11 mouse cellular contexts compared by ENCODE assay signal in genomic region chr9:86647931-86648550, GRCm38 (mm10). TPM values are rescaled to one million over a fixed set of nuclear protein-coding genes. Genes with fewer than 3 reads are reported as not detected.
A peak's percentile ranks its signal among the peaks of the same experiment; 100 is the strongest.
DNase-seq lines count a peak whose midpoint lies in the region; ATAC-seq and TF ChIP-seq lines count a peak whose summit lies in the region.
"Had no signal": no experiment of that assay in that cellular context is flagged by ENCODE, and none has a peak within 500 bp of the region (broad histone marks: within the 10 kb centered on the region; RNA-seq: fewer than 3 reads in every experiment).

No protein-coding gene starts in this region.

- no peaks in the 10 kb centered on the region for H3K27me3 ChIP-seq in kidney, embryonic 16.5 days (ENCODE audit: insufficient read depth, low read length)
- no peaks in the 10 kb centered on the region for H3K27me3 ChIP-seq in intestine, postnatal 0 days (replicated peaks; ENCODE audit: control insufficient read depth, insufficient read depth, low read length)
- H3K27me3 ChIP-seq in lung, postnatal 0 days (replicated peaks; ENCODE audit: insufficient read depth, low read length): no peaks in the 10 kb centered on the region
- H3K27me3 ChIP-seq: CH12.LX; forebrain, embryonic 13.5 days had no signal

- no peaks in the 10 kb centered on the region for H3K36me3 ChIP-seq in kidney, embryonic 16.5 days (ENCODE audit: insufficient read depth, low read length)
- no peaks in the 10 kb centered on the region for H3K36me3 ChIP-seq in intestine, postnatal 0 days (ENCODE audit: control insufficient read depth, insufficient read depth)
- H3K36me3 ChIP-seq in lung, postnatal 0 days (ENCODE audit: insufficient read depth, low read length): no peaks in the 10 kb centered on the region

- no peak overlapping the region for H3K4me3 ChIP-seq in kidney, embryonic 16.5 days (ENCODE audit: low read length)
- H3K4me3 ChIP-seq in intestine, postnatal 0 days (ENCODE audit: low read depth, low read length): no peak overlapping the region
- H3K4me3 ChIP-seq in lung, postnatal 0 days (ENCODE audit: low read depth, low read length): no peak overlapping the region
- H3K4me3 ChIP-seq: forebrain, embryonic 13.5 days had no signal

- no peak overlapping the region for H3K9ac ChIP-seq in kidney, embryonic 16.5 days (replicated peaks; ENCODE audit: low read length)
- H3K9ac ChIP-seq in intestine, postnatal 0 days (ENCODE audit: low read depth, low read length): no peak overlapping the region
- H3K9ac ChIP-seq in lung, postnatal 0 days (replicated peaks; ENCODE audit: low read depth): no peak overlapping the region
- H3K9ac ChIP-seq: forebrain, embryonic 13.5 days had no signal

- WGBS in kidney, embryonic 16.5 days: 66% methylated on average over 7 of the region's 7 CpGs
- WGBS in intestine, postnatal 0 days: 23% methylated on average over 7 of the region's 7 CpGs
- 19% methylated on average over 7 of the region's 7 CpGs for WGBS in lung, postnatal 0 days

- TF ChIP-seq CTCF in intestine, postnatal 0 days (IDR thresholded peaks at IDR 0.05; ENCODE audit: low read depth): no peak
- TF ChIP-seq CTCF in lung, postnatal 0 days (IDR thresholded peaks at IDR 0.05): no peak

- H3K4me1 ChIP-seq in kidney, embryonic 16.5 days (ENCODE audit: insufficient read depth, low read length): no peaks in the 10 kb centered on the region
- 0 out of 2 replicates have a peak, but pooled peaks cover 2% of the 10 kb centered on the region for H3K4me1 ChIP-seq in intestine, postnatal 0 days (replicated peaks; ENCODE audit: control insufficient read depth, insufficient read depth, low read length)
- peaks cover 4% of the 10 kb centered on the region; the same call in 1 of the 2 replicates for H3K4me1 ChIP-seq in lung, postnatal 0 days (ENCODE audit: insufficient read depth, low read depth, low read length)
- H3K4me1 ChIP-seq: forebrain, embryonic 13.5 days had no signal

- H3K4me2 ChIP-seq in kidney, embryonic 16.5 days (replicated peaks; ENCODE audit: low read depth, low read length): no peak overlapping the region
- H3K4me2 ChIP-seq in intestine, postnatal 0 days (replicated peaks; ENCODE audit: low read depth): peak overlapping the region; percentile 30
- no peak overlapping the region for H3K4me2 ChIP-seq in lung, postnatal 0 days (replicated peaks; ENCODE audit: low read depth, low read length)
- H3K4me2 ChIP-seq: forebrain, embryonic 13.5 days had no signal

- DNase-seq in kidney, adult 11 months: peak; percentile 50
- peak; percentile 10 for DNase-seq in ZHBTc4 (ENCODE audit: low read depth, low spot score)
- peak; percentile 51 for DNase-seq in lung, postnatal 0 days (ENCODE audit: low spot score)
- no peak for DNase-seq in T-cell, adult 2 months (ENCODE audit: low spot score)
- no peak for DNase-seq in cerebellum, adult 18-20 months
- DNase-seq in spleen, adult 18-20 months: no peak
- DNase-seq: thymus, adult 18-20 months had no signal

- no peak for TF ChIP-seq EP300 in lung, postnatal 0 days (IDR thresholded peaks at IDR 0.05)

- H3K27ac ChIP-seq in kidney, embryonic 16.5 days (ENCODE audit: low read length): no peak overlapping the region
- H3K27ac ChIP-seq in intestine, postnatal 0 days (ENCODE audit: low read depth, low read length): 0 out of 2 replicates have a peak overlapping the region, but pooled peaks have one; percentile 28
- H3K27ac ChIP-seq in lung, postnatal 0 days (ENCODE audit: low read length): peak overlapping the region; percentile 51; the same call in 1 of the 2 replicates
- H3K27ac ChIP-seq: forebrain, embryonic 13.5 days had no signal

- no peaks in the 10 kb centered on the region for H3K9me3 ChIP-seq in kidney, embryonic 16.5 days (ENCODE audit: low read length)
- H3K9me3 ChIP-seq in intestine, postnatal 0 days (ENCODE audit: control insufficient read depth): no peaks in the 10 kb centered on the region
- H3K9me3 ChIP-seq in lung, postnatal 0 days (ENCODE audit: low read length): no peaks in the 10 kb centered on the region
- H3K9me3 ChIP-seq: forebrain, embryonic 13.5 days had no signal

- no peak for ATAC-seq in kidney, embryonic 16.5 days (ENCODE audit: low FRiP score, low TSS enrichment)
- ATAC-seq in intestine, postnatal 0 days: peak; percentile 64; the same call in 1 of the 2 replicates
- ATAC-seq in lung, postnatal 0 days: peak; percentile 75
- ATAC-seq: forebrain, embryonic 13.5 days had no signal

RNA-seq across cellular contexts. Expression of gene Me1, which starts 47.7 kb away (rescaled TPM):
- polyA plus RNA-seq in kidney, embryonic 16.5 days (2015; fragmentation: Nextera tagmentation; extraction: Ambion mirVana): 11.6 and 16.1 TPM in 2 replicates
- polyA plus RNA-seq in intestine, postnatal 0 days (2015; fragmentation: Nextera tagmentation; extraction: Ambion mirVana): 51.6 and 55.2 TPM in 2 replicates
- 48.7 and 51.1 TPM in 2 replicates for polyA plus RNA-seq in lung, postnatal 0 days (2015; fragmentation: Nextera tagmentation; extraction: Ambion mirVana)

Comparison
In these comparisons a context has a peak if more than half of its experiments do, and no peak if none do; other contexts are left out.
1. DNase-seq: peak in kidney, adult 11 months (single experiment), ZHBTc4 (single experiment) and lung, postnatal 0 days (single experiment); none in T-cell, adult 2 months (single experiment), cerebellum, adult 18-20 months (0 of 2) and spleen, adult 18-20 months (0 of 2).